Mouse (Mus musculus) CD4-positive, CD25-positive, alpha-beta regulatory T cell, adult 2 months (primary cell): ENCODE measurements at regions not wholly inside any gene's neighbourhood (a gene's known extent, or its start where the extent isn't known, plus 50 kb on each side); places are given as distances from the start of the nearest gene placed in this dataset.
"Not testable (repeated sequence)": the region's sequence is repeated elsewhere in the genome, so short reads cannot be mapped to it uniquely, and the experiment has no call there.

Experiments
- DNase-seq: peaks from one replicate; pipeline ENCODE4 v3.0.0-alpha.2; 2012; ENCODE audit warnings: low read depth, low spot score

DNA sequence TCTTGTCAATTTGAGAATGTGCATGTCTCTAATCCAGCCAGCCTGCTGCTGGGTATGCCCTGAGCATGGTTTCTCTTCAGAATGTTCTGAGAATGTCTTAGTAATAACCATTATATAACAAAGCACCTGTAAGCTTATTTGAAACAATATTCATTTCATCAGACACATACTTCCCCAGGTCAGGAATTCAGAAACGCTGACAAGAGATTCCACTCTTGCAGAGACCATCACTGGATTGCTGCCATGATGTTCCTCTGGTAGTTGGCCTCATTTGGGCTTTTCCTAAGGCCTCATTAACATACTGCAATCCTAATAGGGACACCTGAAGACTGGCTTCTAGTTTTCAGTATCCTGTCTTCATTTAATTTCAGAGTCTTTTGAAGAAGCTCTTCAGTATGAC lies 642.5 kb upstream of the Adamts5 start:
- DNase-seq = no peak

DNA sequence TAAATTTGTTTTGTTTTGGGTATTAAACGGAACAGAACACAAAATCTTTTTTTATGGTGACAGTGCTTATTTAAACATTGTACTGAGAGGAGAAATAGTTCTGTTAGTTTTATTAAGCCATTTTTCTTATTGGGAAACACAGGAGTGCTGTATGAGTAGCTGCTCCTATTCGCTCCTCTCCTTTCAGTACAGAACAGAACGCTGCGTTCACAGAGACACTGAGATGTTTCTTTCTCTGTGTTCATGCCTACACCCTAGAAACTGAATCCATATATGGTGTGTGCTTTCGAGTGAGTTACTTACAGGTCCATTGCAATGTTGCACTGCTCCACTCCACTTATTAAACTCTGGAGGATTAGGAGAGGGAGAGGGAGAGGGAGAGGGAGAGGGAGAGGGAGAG lies 634.9 kb upstream of the Adamts5 start:
- DNase-seq = no peak

- no peak for DNase-seq
These were observed 622.5 kb upstream of the Adamts5 start for GRCm38 (mm10) chr16:86524135-86524534.

- DNase-seq = no peak
These were observed 615.3 kb upstream of the Adamts5 start for GRCm38 (mm10) chr16:86516935-86517334.

DNA sequence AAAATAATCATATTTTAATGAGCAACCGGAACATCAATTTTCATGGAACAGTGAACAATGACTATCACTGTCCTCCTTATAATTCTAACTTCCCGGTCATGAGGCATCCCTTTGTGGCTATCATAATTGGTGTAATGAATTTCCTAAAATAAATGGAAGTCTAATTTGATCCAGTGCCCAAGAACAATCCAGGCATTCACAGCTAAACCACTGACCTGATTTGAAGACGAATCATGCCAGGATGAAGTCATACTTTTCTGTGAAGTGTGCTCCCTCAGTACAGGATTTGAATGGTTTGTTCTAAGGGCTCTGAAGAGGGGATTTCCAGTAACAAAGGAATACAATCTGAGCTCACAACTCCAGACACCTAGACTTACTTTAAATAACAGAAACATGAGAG lies 614.5 kb upstream of the Adamts5 start:
- DNase-seq = no peak

- no peak for DNase-seq
These were observed 599.7 kb upstream of the Adamts5 start for GRCm38 (mm10) chr16:86501074-86501952.

DNA sequence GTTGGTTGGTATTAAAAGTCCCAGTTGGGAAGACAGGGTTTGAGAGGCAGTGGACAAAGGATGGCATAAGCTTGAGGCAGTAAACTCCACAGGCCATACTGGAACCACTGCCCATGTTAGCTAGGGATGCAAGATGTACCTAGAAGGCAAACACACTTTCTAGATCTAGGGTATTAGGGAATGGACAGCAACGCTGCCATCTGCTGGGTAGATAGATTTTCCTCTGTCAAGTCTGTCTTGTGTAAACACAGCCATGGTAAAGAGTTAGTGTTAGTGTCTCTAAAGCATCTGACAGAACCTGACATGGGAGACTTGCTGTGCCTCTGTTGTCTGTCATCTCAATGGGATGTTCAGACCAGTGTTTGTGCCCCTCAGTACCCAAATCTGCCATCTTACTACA lies 573.5 kb upstream of the Adamts5 start:
- DNase-seq = no peak

- DNase-seq = no peak
These were observed 571.6 kb upstream of the Adamts5 start for GRCm38 (mm10) chr16:86473059-86473740.

- DNase-seq = no peak
These were observed 559.4 kb upstream of the Adamts5 start for GRCm38 (mm10) chr16:86461073-86461472.

- DNase-seq = no peak
These were observed 555.0 kb upstream of the Adamts5 start for GRCm38 (mm10) chr16:86456649-86457048.

DNA sequence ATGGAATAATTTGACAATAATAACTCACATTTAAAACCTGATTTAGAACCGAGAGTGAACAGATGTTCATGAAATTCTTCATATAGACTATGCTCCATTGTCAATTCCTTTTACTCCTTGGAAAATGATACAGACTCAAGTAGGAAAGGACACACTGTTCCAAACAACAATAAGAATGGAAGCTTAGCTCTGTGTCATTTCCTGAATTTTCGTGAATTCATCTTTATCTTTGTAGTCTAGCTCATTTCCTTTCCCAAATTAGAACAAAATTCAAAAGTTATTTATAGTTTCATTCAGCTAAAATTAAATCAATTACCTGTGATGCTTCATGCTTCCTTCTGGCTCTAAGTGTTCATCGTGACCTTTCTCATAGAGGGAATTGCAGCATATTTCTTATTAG lies 553.2 kb upstream of the Adamts5 start:
- no peak for DNase-seq

- no peak for DNase-seq
These were observed 552.4 kb upstream of the Adamts5 start for GRCm38 (mm10) chr16:86454031-86454430.

- no peak for DNase-seq
These were observed 547.0 kb upstream of the Adamts5 start for GRCm38 (mm10) chr16:86448478-86449160.

DNA sequence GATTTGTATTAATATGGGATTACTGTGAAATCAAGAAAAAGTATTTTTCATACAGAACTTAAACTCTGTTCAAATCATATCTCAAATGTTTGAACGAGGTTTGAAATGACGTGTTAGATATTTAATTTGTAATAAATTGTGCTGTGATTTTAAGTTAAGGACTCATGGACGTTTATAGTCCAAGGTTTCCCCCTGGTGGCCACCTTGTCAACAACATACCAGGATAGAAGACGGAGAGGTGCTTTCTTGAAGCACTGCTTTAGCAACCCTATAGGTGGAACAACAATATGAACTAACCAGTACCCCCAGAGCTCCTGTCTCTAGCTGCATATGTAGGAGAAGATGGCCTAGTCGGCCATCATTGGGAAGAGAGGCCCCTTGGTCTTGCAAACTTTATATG lies 517.8 kb upstream of the Adamts5 start:
- DNase-seq = not testable (repeated sequence)

- no peak for DNase-seq
These were observed 502.7 kb upstream of the Adamts5 start for GRCm38 (mm10) chr16:86404309-86404708.

DNA sequence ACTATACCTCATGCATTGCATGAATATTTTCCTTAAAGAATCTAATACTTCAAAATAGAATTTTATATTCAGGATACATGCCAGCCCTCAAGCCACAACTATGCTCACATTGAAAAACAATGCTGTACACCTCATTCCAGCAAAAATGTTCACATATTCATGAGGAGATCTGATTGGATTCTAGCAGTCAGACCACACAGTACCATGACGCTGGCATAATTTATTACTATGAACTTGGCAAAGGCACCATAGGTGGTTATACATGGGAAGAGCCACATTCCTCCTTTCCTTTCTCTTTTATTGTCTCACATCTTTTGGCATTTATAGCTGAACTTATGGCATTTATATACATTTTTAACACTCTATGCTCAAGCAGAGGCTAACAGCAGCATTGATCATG lies 499.8 kb upstream of the Adamts5 start:
- no peak for DNase-seq

- DNase-seq = no peak
These were observed 497.7 kb upstream of the Adamts5 start for GRCm38 (mm10) chr16:86399288-86399687.

GRCm38 (mm10) chr16:86397521-86397920 lies 495.9 kb upstream of the Adamts5 start:
- DNase-seq = no peak

- DNase-seq = no peak
These were observed 487.6 kb upstream of the Adamts5 start for GRCm38 (mm10) chr16:86389063-86389723.

- no peak for DNase-seq
These were observed 486.5 kb upstream of the Adamts5 start for GRCm38 (mm10) chr16:86388128-86388527.

DNA sequence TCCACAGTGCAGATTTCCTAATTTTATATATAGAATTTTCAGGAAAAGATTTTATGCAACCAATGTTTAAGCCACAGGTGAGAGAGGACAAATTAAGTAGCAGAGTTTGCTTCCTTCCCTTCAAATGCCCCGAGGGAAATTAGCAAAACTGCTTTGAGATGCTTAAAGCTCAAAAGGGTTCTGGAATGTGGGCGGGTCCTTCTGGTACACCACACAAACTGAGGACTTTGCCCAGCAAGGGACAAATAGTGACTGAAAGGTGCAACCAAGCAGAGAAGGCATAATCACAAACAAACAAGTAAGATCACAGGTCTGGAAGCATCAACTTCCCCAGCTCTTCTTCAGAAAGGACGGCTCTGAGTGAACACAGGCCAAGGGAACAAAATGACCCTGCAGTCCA lies 476.4 kb upstream of the Adamts5 start:
- no peak for DNase-seq

DNA sequence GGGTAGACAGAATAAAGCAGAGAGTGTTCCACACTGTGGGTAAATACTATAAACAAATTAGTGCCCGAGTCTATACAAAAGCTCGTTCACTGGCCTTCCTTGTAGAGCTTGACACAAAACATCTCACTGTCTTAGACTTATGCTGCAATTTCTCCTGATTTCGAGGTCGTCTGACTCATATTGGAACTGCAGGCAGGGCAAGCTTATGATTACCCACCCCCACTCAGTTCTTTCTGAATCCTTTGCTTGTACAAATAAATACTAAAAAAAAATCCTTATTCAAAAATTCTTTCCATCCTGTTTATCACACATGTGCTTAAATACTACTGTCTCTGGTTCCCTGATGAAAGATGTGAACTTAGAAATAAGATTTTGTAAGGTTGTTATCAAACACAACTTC lies 470.0 kb upstream of the Adamts5 start:
- DNase-seq = no peak
